Mouse (Mus musculus) lung, postnatal 0 days (tissue): ENCODE data around the gene Atp5b.

ENCODE experiments used
- CTCF ChIP-seq: IDR thresholded peaks from 2 replicates; pipeline ENCODE4 v1.5.1; 2016; ENCODE audit warnings: antibody characterized with exemption, mild to moderate bottlenecking
- EP300 ChIP-seq: IDR thresholded peaks from 2 replicates; pipeline ENCODE4 v1.6.1; 2016; ENCODE audit warnings: antibody characterized with exemption, mild to moderate bottlenecking, control low read depth

GRCm38 (mm10) chr10:128094340-128094968 lies 11.4 kb downstream of the Atp5b start:
- no peak for TF ChIP-seq CTCF
- no peak for TF ChIP-seq EP300
